Mouse (Mus musculus) neutrophil, adult 5-6 weeks (primary cell): ENCODE measurements at regions not wholly inside any gene's neighbourhood (a gene's known extent, or its start where the extent isn't known, plus 50 kb on each side); places are given as distances from the start of the nearest gene placed in this dataset.

ENCODE experiments used
- ATAC-seq: fragments of 151-379, 151-347 bp; 2 replicates; pipeline ENCODE4 v1.8.0; 2017; ENCODE audit warnings: mild to moderate bottlenecking, moderate TSS enrichment; ENCODE audit not compliant: insufficient number of reproducible peaks, poor library complexity, low FRiP score, severe bottlenecking; ENCODE audit errors: extremely low read depth

- no peak for ATAC-seq
Measured at GRCm38 (mm10) chr15:64434502-64434901, 374.2 kb upstream of the Fam49b start.

- no peak for ATAC-seq
Measured at GRCm38 (mm10) chr15:64434908-64435307, 374.6 kb upstream of the Fam49b start.

GRCm38 (mm10) chr15:64445076-64445475 is 372.4 kb upstream of the Gm21798 start:
- ATAC-seq: no peak

- peak; percentile 73 for ATAC-seq
Measured at GRCm38 (mm10) chr15:64446411-64447072, 371.0 kb upstream of the Gm21798 start.

DNA sequence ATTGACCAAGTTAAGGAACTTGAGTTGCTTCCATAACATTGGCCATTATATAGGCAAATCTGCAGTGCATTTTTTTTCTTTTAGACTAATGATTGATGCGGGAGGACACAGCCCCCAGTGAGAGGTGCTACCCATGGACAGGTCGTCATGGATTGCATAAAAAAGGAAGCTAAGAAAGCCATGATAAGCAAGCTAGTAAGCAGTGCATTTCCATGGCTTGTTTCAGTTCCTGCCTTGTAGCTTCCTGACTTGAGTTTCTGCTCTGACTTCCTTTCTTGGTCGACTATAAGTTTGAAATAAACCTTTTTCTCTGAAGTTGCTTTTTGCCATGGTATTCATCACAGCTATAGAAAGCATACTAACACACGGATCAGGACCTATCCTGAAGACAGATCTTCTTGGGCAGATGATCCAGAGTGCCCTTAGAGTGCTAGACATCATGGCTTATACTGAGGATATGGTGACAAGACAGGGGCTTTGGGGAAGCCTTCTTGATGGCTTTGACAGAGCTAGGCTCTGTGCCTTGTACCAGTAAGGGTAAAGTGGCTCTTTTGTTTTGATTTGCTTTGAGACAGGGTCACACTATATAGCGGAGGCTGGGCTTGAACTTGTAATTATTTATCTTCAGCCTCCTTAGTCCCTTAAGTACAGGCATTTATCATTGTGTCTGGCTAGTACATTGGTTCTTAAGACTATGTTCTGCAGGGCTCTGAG is 370.1 kb upstream of the Gm21798 start:
- peak; percentile 66; the same call in 1 of the 2 replicates for ATAC-seq

DNA sequence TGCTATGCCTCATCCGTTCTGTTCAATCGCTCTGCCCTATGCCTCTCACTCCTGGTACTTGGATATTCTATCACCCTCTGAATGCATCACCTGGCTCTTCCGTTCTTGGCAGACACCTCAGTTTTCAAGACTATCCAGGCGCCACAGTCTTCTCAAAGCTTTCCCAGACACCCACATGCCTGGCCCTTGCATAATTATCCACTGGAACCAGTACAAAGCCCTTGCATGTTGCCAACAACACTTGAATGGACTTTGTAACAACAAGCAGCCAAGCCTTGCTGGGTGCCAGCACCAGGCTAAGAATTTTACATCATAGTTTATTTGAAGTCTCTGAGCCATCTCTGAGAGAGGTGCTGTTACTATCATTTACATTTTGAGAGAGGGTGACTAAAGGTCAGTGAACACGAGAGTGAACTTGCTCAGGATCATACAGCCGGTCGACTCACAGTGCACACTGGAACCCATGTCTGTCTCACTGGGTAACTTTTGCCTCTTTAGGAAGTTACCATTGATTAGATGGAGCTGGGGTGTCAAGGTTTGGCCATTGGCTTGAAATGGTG is 368.8 kb upstream of the Gm21798 start:
- ATAC-seq: no peak

DNA sequence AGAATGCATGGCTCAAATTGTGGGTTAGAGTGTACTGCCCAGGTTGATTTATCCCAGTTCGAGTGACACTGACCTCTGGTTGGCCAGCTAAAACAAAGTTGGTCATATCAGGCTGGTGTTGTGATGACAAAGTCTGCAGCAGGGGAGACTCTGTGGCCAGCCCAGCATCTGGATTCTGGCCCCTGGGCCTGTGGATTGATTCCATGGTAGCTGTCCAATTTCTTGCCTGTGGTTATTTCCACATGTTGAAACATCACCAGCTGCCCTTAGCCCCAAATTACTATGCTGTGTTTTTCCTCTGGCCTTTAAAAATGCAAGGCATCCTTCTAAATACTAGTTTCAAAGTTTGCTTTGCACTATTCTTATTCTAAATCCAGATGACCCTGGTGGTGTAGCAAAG is 346.8 kb upstream of the Gm21798 start:
- ATAC-seq: no peak

DNA sequence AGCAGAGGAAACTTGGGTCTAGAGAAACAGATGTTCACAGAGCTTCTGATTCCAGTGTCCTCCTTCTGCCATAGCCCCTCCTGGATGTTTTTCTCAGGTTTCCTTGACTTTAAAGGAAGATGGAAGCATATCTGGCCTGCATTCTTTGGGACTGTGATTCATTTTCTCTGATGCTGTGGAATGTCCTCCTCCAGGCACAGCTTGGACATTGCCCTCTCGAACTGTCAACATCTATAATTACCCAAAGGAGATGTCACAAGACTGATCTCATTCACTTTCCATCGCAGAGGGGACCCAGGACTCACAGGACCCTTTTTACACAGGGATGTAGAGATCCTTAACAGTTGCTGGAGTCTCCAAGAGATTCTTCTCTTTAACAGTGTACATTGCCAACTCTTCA is 345.9 kb upstream of the Gm21798 start:
- no peak for ATAC-seq

- no peak for ATAC-seq
Measured at GRCm38 (mm10) chr15:64474236-64474635, 343.3 kb upstream of the Gm21798 start.

DNA sequence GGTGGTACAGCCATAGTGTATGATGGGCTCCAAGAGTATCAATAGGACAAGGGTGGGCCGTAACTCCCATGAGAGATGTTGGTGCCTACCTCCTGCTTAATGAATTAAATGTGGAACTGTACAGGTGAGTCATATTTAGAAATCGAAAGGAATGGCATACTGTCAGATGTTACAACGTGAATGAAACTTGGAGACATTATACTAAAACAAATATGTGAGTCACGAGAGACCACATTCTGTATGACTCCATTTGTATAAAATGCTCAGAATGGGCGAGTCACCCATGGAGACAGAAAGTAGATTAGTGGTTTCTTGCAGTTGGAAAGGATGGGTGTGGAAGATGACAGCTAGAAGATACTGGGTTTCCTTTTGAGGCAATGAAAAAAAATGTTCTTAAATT is 340.4 kb upstream of the Gm21798 start:
- ATAC-seq: no peak

GRCm38 (mm10) chr15:64480625-64481024 is 336.9 kb upstream of the Gm21798 start:
- ATAC-seq: no peak

DNA sequence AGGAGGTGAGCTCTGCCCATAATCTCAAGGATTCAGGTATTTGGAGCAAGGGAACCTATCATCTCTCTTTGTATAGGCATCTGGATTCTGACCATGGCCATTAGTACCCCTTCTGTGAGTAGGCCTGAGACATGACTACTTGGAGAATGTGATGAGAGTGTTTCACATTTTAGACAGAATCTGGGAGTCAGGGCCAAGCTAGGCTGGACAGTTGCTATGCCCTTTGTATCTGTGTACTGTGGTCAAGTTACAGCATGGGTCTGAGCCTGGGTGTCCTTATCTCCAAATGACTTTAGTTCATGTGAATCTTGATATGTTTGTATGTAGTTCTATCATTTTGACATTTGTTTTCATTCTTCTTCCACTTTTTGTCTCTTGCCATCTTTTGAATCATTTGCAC is 336.3 kb upstream of the Gm21798 start:
- no peak for ATAC-seq

GRCm38 (mm10) chr15:64482960-64483359 is 334.5 kb upstream of the Gm21798 start:
- no peak for ATAC-seq

GRCm38 (mm10) chr15:64487801-64488200 is 329.7 kb upstream of the Gm21798 start:
- ATAC-seq: no peak

DNA sequence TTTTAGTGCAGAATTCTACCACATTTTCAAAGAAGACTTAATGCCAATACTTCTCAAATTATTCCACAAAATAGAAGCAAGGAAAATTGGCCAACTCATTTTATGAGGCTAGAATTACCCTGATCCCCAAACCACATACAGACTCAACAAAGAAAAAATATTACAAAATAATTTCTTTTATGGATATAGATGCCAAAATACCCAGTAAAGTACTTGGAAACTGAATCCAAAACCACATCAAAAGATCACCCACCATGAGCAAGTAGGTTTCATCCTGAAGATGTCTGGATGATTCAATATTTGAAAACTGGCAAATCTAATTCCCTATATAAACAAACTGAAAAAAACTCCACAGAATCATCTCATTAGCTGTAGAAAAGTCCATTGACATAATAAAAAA is 316.7 kb upstream of the Gm21798 start:
- ATAC-seq: no peak

- ATAC-seq: no peak
Measured at GRCm38 (mm10) chr15:64501479-64501878, 316.0 kb upstream of the Gm21798 start.

- ATAC-seq: no peak
Measured at GRCm38 (mm10) chr15:64504751-64505150, 312.7 kb upstream of the Gm21798 start.

DNA sequence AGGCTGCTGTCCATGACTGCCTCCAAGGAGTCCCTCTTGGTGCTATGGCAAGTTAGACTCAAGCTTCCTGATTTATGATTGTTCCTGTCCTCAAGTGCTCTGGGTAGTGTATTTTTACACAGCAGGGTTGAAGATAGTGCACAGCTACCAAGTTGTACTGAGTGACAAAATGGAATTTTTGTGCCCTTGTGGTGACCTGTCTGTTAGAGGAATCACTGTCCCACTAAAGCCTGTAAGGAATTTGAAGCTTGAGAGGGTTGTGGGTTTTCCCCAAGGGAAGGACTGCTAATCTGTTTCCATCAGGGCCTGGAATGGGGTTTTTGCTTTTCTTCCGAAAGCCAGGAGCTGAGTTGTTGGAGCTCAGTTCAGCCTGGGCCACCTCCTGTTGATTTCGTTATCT is 306.8 kb upstream of the Gm21798 start:
- ATAC-seq: no peak

- no peak for ATAC-seq
Measured at GRCm38 (mm10) chr15:64511176-64511575, 306.3 kb upstream of the Gm21798 start.

DNA sequence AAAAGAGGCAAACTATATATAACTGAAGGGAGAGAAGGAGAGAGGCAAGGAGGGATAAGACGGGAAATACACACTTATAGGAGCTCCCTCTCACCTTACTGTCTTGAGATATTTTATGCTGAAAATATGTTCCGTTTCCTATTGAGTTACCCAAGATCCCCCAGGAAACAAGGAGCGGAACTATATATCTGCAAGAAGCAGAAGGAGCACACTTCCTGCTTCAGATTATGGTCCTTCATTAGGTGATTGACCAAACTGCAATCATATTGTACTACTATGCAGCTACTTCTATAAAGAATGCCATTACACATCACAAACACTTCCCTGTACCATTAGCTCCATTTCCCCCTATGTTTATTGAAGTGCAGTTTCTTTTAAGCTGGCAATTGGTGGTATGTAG is 304.9 kb upstream of the Gm21798 start:
- ATAC-seq: no peak
